Mouse (Mus musculus): ENCODE results near the gene Trnt1. TPM values are rescaled to one million over a fixed set of nuclear protein-coding genes. Genes with fewer than 3 reads are reported as not detected.
A peak's percentile ranks its signal among the peaks of the same experiment; 100 is the strongest.

The Trnt1 gene
- total RNA-seq, 2 experiments from 2014 or later, result 20.2 to 22.2 TPM

GRCm38 (mm10) chr6:106748887-106749388, 20.0 kb upstream of the Trnt1 start, which contains the start of gene Il5ra:
Gene Il5ra (minus strand): TSS chr6:106749037.
- Histone ChIP-seq H3K27ac (no peak within 1 kb of the TSS), H3K4me3 (no peak within 1 kb of the TSS)
- DNase-seq, result no peak
- intact Hi-C loops (cut with DNase I), result no loop called here
- no peak for TF ChIP-seq CTCF (IDR thresholded peaks at IDR 0.05)

GRCm38 (mm10) chr6:106750291-106750690, 18.6 kb upstream of the Trnt1 start:
- TF ChIP-seq CTCF (IDR thresholded peaks at IDR 0.05), result no peak
- no peak overlapping the region for H3K4me3 ChIP-seq
- no peak for DNase-seq
- intact Hi-C loops (cut with DNase I), result no loop called here
- no peak overlapping the region for H3K27ac ChIP-seq

- Histone ChIP-seq H3K27ac (no peak overlapping the region), H3K4me3 (no peak overlapping the region)
- no peak for TF ChIP-seq CTCF (IDR thresholded peaks at IDR 0.05)
- intact Hi-C loops (cut with DNase I), result no loop called here
- DNase-seq, result no peak
Measured at GRCm38 (mm10) chr6:106758299-106758698, 10.6 kb upstream of the Trnt1 start.

DNA sequence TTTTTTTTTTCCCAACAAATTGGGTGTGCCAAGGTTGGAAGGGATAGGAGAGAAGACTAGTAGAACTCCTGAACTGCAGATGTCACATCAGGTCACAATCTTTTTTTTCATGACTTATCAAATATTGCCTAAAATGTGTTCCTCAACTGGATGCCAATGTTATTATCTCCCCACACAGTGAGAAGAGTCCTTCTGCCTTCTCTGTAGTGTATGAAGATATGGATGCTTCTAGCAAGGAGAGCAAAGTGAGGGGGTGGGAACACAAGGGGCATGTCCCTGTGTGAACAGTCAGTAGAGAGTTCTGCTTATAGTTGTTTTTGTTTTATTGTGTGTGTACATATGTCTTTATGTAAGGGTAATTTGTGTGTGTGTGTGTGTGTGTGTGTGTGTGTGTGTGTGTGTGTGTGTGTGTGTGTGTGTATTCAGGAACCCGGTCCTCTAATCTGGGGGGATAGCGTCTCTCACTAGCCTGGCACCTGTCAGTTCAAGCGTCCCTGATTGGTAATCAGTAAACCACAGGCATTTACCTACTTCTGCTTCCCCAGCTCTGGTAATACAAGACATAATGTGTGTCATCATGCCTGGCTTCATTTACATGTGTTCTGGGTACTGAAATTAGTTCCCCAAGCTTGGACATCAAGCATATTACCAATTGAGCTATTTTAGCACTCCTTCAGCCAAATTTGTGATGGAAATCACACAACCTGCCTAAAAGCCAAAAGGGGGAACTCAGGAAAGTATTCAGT, 8.3 kb upstream of the Trnt1 start:
- intact Hi-C loops (cut with DNase I), result no loop called here
- Histone ChIP-seq H3K27ac (no peak overlapping the region), H3K4me3 (no peak overlapping the region)
- DNase-seq, result no peak
- TF ChIP-seq CTCF (IDR thresholded peaks at IDR 0.05), result no peak

GRCm38 (mm10) chr6:106761486-106761885, 7.4 kb upstream of the Trnt1 start:
- intact Hi-C loops (cut with DNase I), result no loop called here
- Histone ChIP-seq H3K4me3 (no peak overlapping the region), H3K27ac (no peak overlapping the region)
- DNase-seq, result no peak
- no peak for TF ChIP-seq CTCF (IDR thresholded peaks at IDR 0.05)

DNA sequence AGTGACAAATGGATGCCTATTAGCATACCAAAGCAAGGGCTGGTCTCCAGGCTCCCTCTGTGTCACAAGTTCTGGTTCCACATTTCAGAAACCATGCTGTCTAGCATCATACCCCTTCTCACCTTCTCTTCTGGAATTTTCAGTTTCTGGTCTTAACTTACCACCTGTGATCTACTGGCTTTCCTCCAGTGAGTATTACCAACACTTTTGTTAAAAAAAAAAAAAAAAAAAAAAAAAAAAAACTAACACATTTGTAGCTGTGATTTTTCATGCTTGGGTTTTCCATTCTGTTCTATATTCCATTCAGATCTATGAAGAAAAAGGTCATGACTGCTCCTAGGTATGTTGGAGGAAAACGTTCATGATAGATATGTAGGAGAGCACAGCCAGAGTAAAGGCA, 3.0 kb upstream of the Trnt1 start:
- no peak for TF ChIP-seq CTCF (IDR thresholded peaks at IDR 0.05)
- Histone ChIP-seq H3K4me3 (no peak overlapping the region), H3K27ac (no peak overlapping the region)
- no peak for DNase-seq
- intact Hi-C loops (cut with DNase I), result loop anchor here (5.0 kb wide), 1 partner anchor 36 kb away; the partner anchor contains the start of gene Crbn

GRCm38 (mm10) chr6:106766774-106767173, 2.1 kb upstream of the Trnt1 start:
- no peak for DNase-seq
- no peak overlapping the region for H3K4me3 ChIP-seq
- intact Hi-C loops (cut with DNase I), result loop anchor here (5.0 kb wide), 1 partner anchor 36 kb away; the partner anchor contains the start of gene Crbn
- TF ChIP-seq CTCF (IDR thresholded peaks at IDR 0.05), result no peak
- no peak overlapping the region for H3K27ac ChIP-seq

DNA sequence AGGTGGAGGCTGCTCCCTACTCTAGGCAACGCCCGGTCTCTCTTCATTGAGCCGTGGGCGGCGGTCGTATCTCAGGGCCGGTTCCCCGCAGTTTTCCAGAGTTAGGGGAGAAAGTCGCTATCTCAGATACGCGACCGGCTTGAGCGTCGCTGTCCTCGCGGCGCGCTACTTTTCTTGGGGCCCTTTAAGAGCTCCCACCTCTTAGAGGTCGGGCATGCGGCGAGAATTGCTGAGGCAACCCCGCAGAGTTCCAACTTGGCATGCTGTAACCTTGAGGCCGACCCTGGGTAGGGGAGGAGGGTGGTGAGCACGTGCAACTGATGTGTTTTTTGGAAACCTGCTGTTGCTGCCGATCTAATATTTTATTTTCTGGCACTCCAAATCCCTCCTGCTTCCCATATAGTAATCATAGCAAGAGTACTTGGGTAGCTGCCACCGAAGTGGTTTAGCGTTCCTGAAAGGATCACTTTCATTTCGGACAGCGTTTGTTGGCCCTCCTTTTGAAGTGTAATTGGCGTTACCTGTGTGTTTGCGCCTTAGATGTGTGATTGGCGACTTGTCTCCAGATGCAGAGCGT, 458 bp downstream of the Trnt1 start:
- DNase-seq, result no peak
- peak overlapping the region; percentile 92 for H3K4me3 ChIP-seq
- H3K27ac ChIP-seq, result peak overlapping the region; percentile 92
- TF ChIP-seq CTCF (IDR thresholded peaks at IDR 0.05), result no peak
- intact Hi-C loops (cut with DNase I), result loop anchor here (5.0 kb wide), 1 partner anchor 33 kb away; the partner anchor contains the start of gene Crbn

DNA sequence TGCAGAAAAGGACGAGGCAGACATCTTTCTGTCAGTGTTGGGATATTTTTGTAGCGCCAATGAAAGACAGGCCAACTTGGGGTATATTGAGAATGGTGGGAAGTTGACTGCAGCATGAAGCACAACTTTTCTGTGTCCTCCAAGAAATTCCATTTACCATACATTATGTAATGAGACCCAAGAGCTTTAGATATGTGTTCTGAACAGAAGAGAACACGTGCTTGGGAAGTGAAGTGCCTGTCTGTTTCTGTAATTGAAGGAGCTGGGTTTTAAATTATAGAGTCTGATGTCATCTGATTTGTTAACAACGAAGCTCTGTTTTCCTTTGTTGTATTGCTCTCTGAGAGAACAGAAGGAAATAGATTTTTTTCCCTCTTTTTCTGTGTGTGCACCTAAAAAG, 1.1 kb downstream of the Trnt1 start:
- Histone ChIP-seq H3K4me3 (peak overlapping the region; percentile 92), H3K27ac (no peak overlapping the region)
- TF ChIP-seq CTCF (IDR thresholded peaks at IDR 0.05), result no peak
- intact Hi-C loops (cut with DNase I), result no loop called here
- no peak for DNase-seq

GRCm38 (mm10) chr6:106787138-106787537, 18.2 kb downstream of the Trnt1 start:
- DNase-seq, result no peak
- intact Hi-C loops (cut with DNase I), result no loop called here
- no peak for TF ChIP-seq CTCF (IDR thresholded peaks at IDR 0.05)
- H3K4me3 ChIP-seq, result no peak overlapping the region
- no peak overlapping the region for H3K27ac ChIP-seq

- H3K4me3 ChIP-seq, result no peak overlapping the region
- intact Hi-C loops (cut with DNase I), result no loop called here
- DNase-seq, result no peak
- no peak for TF ChIP-seq CTCF (IDR thresholded peaks at IDR 0.05)
- no peak overlapping the region for H3K27ac ChIP-seq
Measured at GRCm38 (mm10) chr6:106791429-106791828, 22.5 kb downstream of the Trnt1 start.

DNA sequence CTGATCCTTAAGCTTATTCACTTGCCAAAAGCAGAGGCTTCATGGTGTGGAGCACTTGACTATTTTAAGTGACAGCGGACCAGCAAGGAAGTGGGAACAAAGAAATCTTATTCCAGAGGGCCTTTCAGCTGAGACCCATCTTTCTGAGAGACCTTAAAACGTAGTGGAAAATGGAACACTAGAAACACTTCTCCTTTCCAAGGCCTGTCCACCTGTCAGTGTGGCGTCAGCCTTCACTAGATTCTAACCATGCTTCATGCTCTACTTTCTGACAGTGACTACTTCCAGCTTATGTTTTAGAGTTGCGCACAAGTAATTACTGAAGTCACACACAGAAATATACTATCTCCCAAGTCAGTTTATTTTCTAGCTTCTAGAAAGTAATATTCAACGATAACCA, 23.6 kb downstream of the Trnt1 start:
- Histone ChIP-seq H3K4me3 (no peak overlapping the region), H3K27ac (no peak overlapping the region)
- intact Hi-C loops (cut with DNase I), result no loop called here
- TF ChIP-seq CTCF (IDR thresholded peaks at IDR 0.05), result no peak
- no peak for DNase-seq

GRCm38 (mm10) chr6:106793088-106793487, 24.2 kb downstream of the Trnt1 start:
- Histone ChIP-seq H3K4me3 (no peak overlapping the region), H3K27ac (no peak overlapping the region)
- no peak for TF ChIP-seq CTCF (IDR thresholded peaks at IDR 0.05)
- intact Hi-C loops (cut with DNase I), result no loop called here
- no peak for DNase-seq
